Mouse (Mus musculus) hindbrain, postnatal 0 days (tissue): ENCODE data around the gene Scml4. TPM values are rescaled to one million over a fixed set of nuclear protein-coding genes. Genes with fewer than 3 reads are reported as not detected.

Experiments
- ATAC-seq: fragments of 200-750 bp; cut with Nextera tagmentation; 2 replicates; pipeline ENCODE4 v1.8.0; 2017; ENCODE audit warnings: mild to moderate bottlenecking, moderate TSS enrichment, moderate library complexity
- DNase-seq: peaks from one replicate; pipeline ENCODE4 v3.0.0-alpha.2; 2015; ENCODE audit warnings: low spot score
- H3K27ac ChIP-seq: fragments of 300-500 bp; sonication (generic); 2 replicates; pipeline ENCODE4 v1.5.1; 2014; ENCODE audit warnings: mild to moderate bottlenecking
- H3K27me3 ChIP-seq: fragments of 300-500 bp; sonication (generic); 2 replicates; pipeline ENCODE4 v1.6.1; 2014; ENCODE audit warnings: low read length, mixed read lengths; ENCODE audit not compliant: insufficient read depth
- H3K36me3 ChIP-seq: fragments of 300-500 bp; sonication (generic); 2 replicates; pipeline ENCODE4 v1.6.1; 2014; ENCODE audit warnings: low read length, mixed read lengths; ENCODE audit not compliant: insufficient read depth
- H3K4me1 ChIP-seq: fragments of 300-500 bp; sonication (generic); 2 replicates; pipeline ENCODE4 v1.6.1; 2014; ENCODE audit warnings: antibody characterized with exemption, low read length, mixed read lengths; ENCODE audit not compliant: insufficient read depth
- H3K4me2 ChIP-seq: fragments of 300-500 bp; sonication (generic); 2 replicates; pipeline ENCODE4 v1.6.1; 2014; ENCODE audit warnings: low read depth, mild to moderate bottlenecking, low read length, moderate library complexity, mixed read lengths
- H3K4me3 ChIP-seq: fragments of 300-500 bp; sonication (generic); 2 replicates; pipeline ENCODE4 v1.5.1; 2014; ENCODE audit warnings: low read length
- H3K9ac ChIP-seq: fragments of 300-500 bp; sonication (generic); replicated peaks from 2 replicates; pipeline ENCODE4 v1.6.1; 2014; ENCODE audit warnings: mild to moderate bottlenecking, low read length, moderate library complexity, mixed read lengths
- H3K9me3 ChIP-seq: fragments of 300-500 bp; sonication (generic); 2 replicates; pipeline ENCODE4 v1.6.1; 2016; ENCODE audit warnings: low read length, mixed read lengths
- CTCF ChIP-seq: IDR thresholded peaks from 2 replicates; pipeline ENCODE4 v1.5.1; 2016; ENCODE audit warnings: antibody characterized with exemption, control low read depth, low read depth
- WGBS: fragments of 180-500 bp; shearing (Covaris S2); extraction: QIAGEN DNeasy Blood & Tissue Kit; methylation state at CpG from one replicate; pipeline ENCODE4 v1.1.7; 2014; 5-methylcytosine and 5-hydroxymethylcytosine counted together
- polyA plus RNA-seq: library from polyadenylated mRNA; unstranded; fragments of >200 nt; fragmentation: Nextera tagmentation; extraction: Ambion mirVana; gene quantifications from 2 replicates; pipeline ENCODE4 v1.2.1, GENCODE M21; 2015
- total RNA-seq: library from RNA; depleted of rRNA; stranded (reverse); fragments of >200 nt; gene quantifications from 2 replicates; pipeline ENCODE4 v1.2.3, GENCODE M21; 2014

Gene Scml4
- total and polyA plus RNA-seq, 2 experiments from 2014 or later = 7.0 to 16.4 TPM

DNA sequence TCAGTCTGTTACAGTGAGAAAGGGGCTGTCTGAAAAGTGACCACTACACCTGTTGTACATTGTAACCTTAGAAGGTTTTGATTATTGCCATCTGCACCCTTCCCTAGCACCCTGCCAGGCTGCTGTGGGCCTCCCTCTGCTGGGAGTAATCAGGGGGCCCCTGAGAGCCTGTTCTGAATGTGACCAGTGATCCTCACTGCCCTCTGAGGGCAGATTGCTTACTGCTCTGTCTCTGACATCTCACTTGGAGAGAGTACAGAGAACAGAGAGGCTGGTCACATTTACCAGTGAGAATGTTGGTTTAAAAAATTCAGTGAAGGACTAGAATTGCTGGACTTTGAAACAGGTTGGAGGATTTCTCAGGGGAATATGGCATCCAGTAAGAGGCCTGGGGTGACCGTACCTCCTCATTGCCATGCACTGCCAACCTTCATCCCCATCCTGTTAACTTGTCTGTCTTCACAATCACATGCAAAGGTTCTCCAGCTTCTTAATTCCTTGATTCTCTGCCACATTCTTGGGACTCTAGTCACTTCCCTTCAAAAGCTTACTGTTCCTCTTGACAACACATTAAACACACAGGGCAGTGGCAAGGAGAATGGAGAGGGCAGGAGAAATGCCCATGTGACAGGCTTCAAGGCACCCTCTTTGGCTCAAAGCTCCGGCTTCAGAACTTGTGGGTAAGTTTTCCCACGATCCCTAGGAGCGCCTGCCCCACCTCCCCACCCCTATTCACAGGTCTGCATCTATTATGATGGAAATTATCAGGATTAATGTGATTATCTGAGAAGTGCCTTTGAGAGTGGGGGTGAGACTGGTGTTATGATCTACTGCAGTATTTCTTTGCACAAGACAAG lies 26.1 kb upstream of the Scml4 start:
- whole genome bisulfite sequencing = 28% methylated on average over 4 of the region's 4 CpGs
- ATAC-seq (peak; percentile 62), DNase-seq (peak; percentile 51)
- no peak for TF ChIP-seq CTCF
- Histone ChIP-seq H3K4me1 (no peaks in the 10 kb centered on the region), H3K4me2 (no peak overlapping the region), H3K36me3 (peaks cover 11% of the 10 kb centered on the region), H3K27ac (peak overlapping the region; percentile 36; the same call in 1 of the 2 replicates), H3K9ac (no peak overlapping the region), H3K27me3 (no peaks in the 10 kb centered on the region), H3K9me3 (no peaks in the 10 kb centered on the region), H3K4me3 (no peak overlapping the region)

DNA sequence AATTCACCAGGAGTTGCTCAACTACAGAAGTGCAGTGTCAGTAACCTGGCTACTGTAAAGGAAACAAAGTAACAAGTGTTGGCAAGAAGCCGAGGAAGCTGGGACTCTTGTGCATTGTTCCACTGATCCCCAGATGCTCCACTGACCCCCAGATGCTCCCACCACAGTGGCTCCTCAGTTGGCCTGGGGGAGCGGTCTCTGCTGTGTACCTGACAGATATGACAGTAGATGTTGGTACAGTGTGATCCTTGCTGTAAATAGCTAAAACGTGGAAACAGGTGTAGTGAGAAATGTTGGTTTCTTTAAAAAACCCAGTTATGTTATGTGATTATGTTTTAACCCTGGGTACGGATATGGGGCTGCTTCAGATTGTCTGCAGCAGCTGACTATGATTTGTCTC lies 22.1 kb upstream of the Scml4 start:
- no peak overlapping the region for H3K9ac ChIP-seq
- no peak overlapping the region for H3K27ac ChIP-seq
- ATAC-seq (no peak), DNase-seq (no peak)
- TF ChIP-seq CTCF = no peak
- H3K4me3 ChIP-seq = no peak overlapping the region
- no peaks in the 10 kb centered on the region for H3K9me3 ChIP-seq
- 91% methylated on average over 4 of the region's 4 CpGs for WGBS
- no peaks in the 10 kb centered on the region for H3K4me1 ChIP-seq
- H3K36me3 ChIP-seq = peaks cover 3% of the 10 kb centered on the region; the same call in 1 of the 2 replicates
- no peaks in the 10 kb centered on the region for H3K27me3 ChIP-seq
- H3K4me2 ChIP-seq = no peak overlapping the region

DNA sequence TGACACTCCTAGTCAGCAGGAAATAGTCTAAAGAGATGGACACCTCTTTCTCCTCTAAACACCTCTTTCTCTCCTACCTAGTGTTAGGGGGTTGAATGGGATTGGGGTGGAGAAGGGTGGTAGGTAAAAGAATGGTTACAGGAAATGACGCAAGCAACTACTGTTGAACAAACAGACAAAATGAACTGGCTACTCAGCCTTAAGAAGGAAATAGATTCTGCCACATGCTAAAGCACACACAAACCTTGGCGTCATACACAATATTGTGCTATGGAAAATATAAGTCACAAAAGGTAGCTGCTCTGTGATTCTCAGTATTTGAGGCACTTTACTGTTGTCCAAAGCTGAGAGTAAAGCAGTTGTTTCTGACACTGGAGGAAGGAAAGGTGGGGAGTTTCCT lies 21.4 kb upstream of the Scml4 start:
- WGBS = 97% methylated on average over 2 of the region's 2 CpGs
- Histone ChIP-seq H3K4me1 (no peaks in the 10 kb centered on the region), H3K27me3 (no peaks in the 10 kb centered on the region), H3K27ac (no peak overlapping the region), H3K9me3 (no peaks in the 10 kb centered on the region), H3K9ac (no peak overlapping the region), H3K4me2 (no peak overlapping the region), H3K36me3 (peaks cover 3% of the 10 kb centered on the region; the same call in 1 of the 2 replicates), H3K4me3 (no peak overlapping the region)
- no peak for DNase-seq
- no peak for ATAC-seq
- TF ChIP-seq CTCF = no peak

DNA sequence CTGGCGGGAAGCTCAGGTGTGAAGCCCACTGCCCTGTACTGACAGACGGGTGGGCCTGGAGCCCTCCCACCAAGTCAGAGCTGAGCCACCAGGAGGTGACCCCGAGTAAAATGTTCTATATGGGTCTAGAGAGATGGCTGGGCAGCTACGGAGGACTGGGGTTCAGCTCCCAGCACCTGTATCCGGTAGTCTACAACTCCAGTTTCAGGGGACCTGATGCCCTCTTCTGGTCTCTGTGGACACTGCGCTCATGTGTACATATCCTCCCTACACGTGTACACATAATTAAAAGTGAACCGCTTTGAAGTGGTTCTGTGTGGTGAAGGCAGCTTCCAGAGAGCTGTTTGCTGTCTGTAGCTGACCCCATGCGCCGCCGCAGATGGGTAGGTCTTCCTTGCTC lies 20.1 kb upstream of the Scml4 start:
- H3K36me3 ChIP-seq = no peaks in the 10 kb centered on the region

DNA sequence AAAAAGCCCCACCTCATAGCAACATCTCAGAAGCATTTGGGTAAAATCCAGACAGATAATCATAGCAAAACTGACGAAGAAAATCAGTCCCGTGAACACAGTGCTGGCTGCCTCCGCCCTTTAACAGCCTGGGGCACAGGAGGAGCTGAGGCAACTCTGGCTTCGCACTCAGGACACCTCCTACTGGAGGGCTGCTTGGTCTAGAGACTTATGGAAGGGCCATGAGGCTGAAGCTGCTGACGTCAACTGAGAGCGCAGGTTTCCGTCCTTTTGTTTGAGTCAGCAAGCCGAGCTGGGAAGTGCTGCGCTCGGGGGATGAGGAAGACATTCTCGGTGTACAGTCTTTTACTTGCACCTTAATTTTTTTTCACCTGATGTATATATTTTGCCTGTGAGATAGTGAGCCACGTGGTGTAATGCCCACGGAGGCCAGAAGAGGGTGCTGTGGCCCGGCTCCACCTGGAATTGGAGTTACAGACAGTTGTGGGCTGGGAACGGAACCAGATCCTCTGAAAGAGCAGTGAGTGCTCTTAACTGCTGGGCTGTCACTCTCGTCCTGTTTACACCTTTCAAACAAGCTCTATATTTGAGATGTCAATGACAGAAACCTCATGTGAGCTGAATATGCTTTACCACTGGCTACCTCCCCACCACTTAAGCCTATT lies 18.5 kb upstream of the Scml4 start:
- Histone ChIP-seq H3K4me1 (no peaks in the 10 kb centered on the region), H3K9ac (no peak overlapping the region), H3K9me3 (no peaks in the 10 kb centered on the region), H3K27ac (no peak overlapping the region), H3K4me3 (no peak overlapping the region), H3K4me2 (no peak overlapping the region), H3K36me3 (no peaks in the 10 kb centered on the region), H3K27me3 (no peaks in the 10 kb centered on the region)
- WGBS = 66% methylated on average over 16 of the region's 16 CpGs
- ATAC-seq = 0 out of 2 replicates have a peak, but pooled peaks have one; percentile 24
- TF ChIP-seq CTCF = peak; percentile 55
- no peak for DNase-seq

More for the DNA sequence above, 20.1 kb upstream of the Scml4 start:
- H3K27ac ChIP-seq = no peak overlapping the region
- DNase-seq = no peak
- WGBS = 97% methylated on average over 11 of the region's 11 CpGs
- no peaks in the 10 kb centered on the region for H3K9me3 ChIP-seq
- no peak overlapping the region for H3K4me2 ChIP-seq
- H3K9ac ChIP-seq = no peak overlapping the region
- ATAC-seq = no peak
- TF ChIP-seq CTCF = no peak
- no peak overlapping the region for H3K4me3 ChIP-seq
- H3K4me1 ChIP-seq = no peaks in the 10 kb centered on the region
- no peaks in the 10 kb centered on the region for H3K27me3 ChIP-seq

DNA sequence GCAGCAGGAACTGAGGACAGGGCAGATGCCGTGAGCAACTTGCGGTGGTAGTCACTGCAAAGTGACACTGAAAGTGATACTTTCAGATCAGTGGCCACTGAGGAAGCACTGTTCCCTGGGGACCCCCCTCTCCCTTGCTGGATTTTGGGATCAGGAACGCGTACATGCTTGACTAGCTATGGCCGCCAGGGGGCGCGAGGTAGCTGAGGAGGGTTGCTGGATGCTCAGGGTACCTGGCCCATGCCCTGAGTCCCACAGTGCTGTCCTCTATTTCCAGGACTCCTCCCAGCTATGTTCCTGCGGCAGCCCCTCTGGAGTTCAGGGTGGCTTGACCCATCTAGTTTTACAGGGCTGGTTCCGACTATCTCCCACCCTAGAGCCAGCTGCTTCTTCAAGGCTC lies 17.8 kb upstream of the Scml4 start:
- peak; percentile 67 for ATAC-seq
- WGBS = 15% methylated on average over 9 of the region's 9 CpGs

More for the DNA sequence above, 17.8 kb upstream of the Scml4 start:
- no peaks in the 10 kb centered on the region for H3K4me1 ChIP-seq
- H3K4me3 ChIP-seq = no peak overlapping the region
- no peaks in the 10 kb centered on the region for H3K36me3 ChIP-seq
- TF ChIP-seq CTCF = peak; percentile 89
- H3K27ac ChIP-seq = no peak overlapping the region
- no peaks in the 10 kb centered on the region for H3K9me3 ChIP-seq
- DNase-seq = peak; percentile 77
- H3K27me3 ChIP-seq = no peaks in the 10 kb centered on the region
- H3K9ac ChIP-seq = no peak overlapping the region
- H3K4me2 ChIP-seq = no peak overlapping the region
